Mouse (Mus musculus): ENCODE measurements at regions not wholly inside any gene's neighbourhood (a gene's known extent, or its start where the extent isn't known, plus 50 kb on each side); places are given as distances from the start of the nearest gene placed in this dataset.
"Not testable (repeated sequence)": the region's sequence is repeated elsewhere in the genome, so short reads cannot be mapped to it uniquely, and the experiment has no call there.

- no peaks in the 10 kb centered on the region for H3K4me1 ChIP-seq (ENCODE audit: control insufficient read depth, insufficient read depth, low read length)
- no peak for DNase-seq
- TF ChIP-seq POLR2A (IDR thresholded peaks at IDR 0.05; ENCODE audit: borderline replicate concordance, extremely low read depth, low read depth, low read length), result no peak
- TF ChIP-seq CTCF (IDR thresholded peaks at IDR 0.05; ENCODE audit: insufficient read depth, low read length), result no peak
- 42% methylated on average over 2 of the region's 2 CpGs for WGBS
- H3K4me3 ChIP-seq (replicated peaks; ENCODE audit: extremely low read depth, low read depth, low read length), result no peak overlapping the region
Measured at GRCm38 (mm10) chr8:57095169-57095568, 225.6 kb upstream of the Hand2 start.

- not testable (repeated sequence) for DNase-seq; H3K4me1 ChIP-seq (ENCODE audit: control insufficient read depth, insufficient read depth, low read length); H3K4me3 ChIP-seq (replicated peaks; ENCODE audit: extremely low read depth, low read depth, low read length)
- WGBS, result 46% methylated on average over 3 of the region's 6 CpGs
Measured at GRCm38 (mm10) chr8:57110765-57111402, 209.9 kb upstream of the Hand2 start.

DNA sequence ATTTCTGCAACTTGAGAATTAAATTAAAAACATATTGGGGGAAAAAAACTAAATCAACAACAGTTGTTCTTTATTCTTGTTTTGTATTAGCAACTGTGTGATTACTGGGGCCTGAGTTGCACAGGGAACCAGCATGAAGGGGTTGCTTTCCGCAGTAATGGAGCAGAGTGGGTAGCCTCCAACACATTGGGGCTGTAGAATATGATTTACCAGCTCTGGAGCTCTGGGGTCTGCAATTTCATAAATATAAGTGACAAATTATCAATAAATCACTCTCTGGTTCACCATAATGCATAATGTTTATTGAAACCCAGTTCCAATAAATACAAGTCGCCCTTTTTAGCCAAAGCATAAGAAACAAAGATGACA, 209.4 kb upstream of the Hand2 start:
- DNase-seq, result no peak
- TF ChIP-seq POLR2A (IDR thresholded peaks at IDR 0.05; ENCODE audit: borderline replicate concordance, extremely low read depth, low read depth, low read length) (no peak), CTCF (IDR thresholded peaks at IDR 0.05; ENCODE audit: insufficient read depth, low read length) (no peak)
- H3K4me1 ChIP-seq (ENCODE audit: control insufficient read depth, insufficient read depth, low read length), result no peaks in the 10 kb centered on the region
- H3K4me3 ChIP-seq (replicated peaks; ENCODE audit: extremely low read depth, low read depth, low read length), result no peak overlapping the region
- 43% methylated on average over 2 of the region's 2 CpGs for WGBS

- DNase-seq, result no peak
- no peak overlapping the region for H3K4me3 ChIP-seq (replicated peaks; ENCODE audit: extremely low read depth, low read depth, low read length)
- H3K4me1 ChIP-seq (ENCODE audit: control insufficient read depth, insufficient read depth, low read length), result no peaks in the 10 kb centered on the region
- WGBS, result 52% methylated on average over 2 of the region's 2 CpGs
- no peak for TF ChIP-seq CTCF (IDR thresholded peaks at IDR 0.05; ENCODE audit: insufficient read depth, low read length)
- no peak for TF ChIP-seq POLR2A (IDR thresholded peaks at IDR 0.05; ENCODE audit: borderline replicate concordance, extremely low read depth, low read depth, low read length)
Measured at GRCm38 (mm10) chr8:57113915-57114314, 206.9 kb upstream of the Hand2 start.

DNA sequence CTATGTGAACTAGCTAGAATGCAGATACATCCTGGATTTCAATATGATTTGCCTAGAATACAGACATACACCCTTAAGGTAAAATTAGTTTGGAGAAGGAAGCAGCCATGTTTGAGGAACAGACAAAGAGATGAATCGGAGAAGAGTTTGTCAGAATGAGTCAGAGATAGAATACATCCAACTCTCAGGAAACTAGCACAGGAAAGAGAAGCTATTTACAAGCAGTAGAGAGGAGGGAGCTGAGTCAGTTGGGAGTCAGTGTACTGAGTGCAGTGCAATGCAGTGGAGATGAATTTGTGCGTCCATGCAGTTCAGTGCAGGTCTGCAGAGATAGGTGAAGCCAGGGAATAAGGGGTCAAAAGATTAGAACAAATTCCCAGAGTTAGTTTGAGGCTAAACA, 205.5 kb upstream of the Hand2 start:
- 89% methylated on average over 2 of the region's 2 CpGs for WGBS
- no peak for DNase-seq
- Histone ChIP-seq H3K4me3 (replicated peaks; ENCODE audit: extremely low read depth, low read depth, low read length) (no peak overlapping the region), H3K4me1 (ENCODE audit: control insufficient read depth, insufficient read depth, low read length) (no peaks in the 10 kb centered on the region)
- no peak for TF ChIP-seq POLR2A (IDR thresholded peaks at IDR 0.05; ENCODE audit: borderline replicate concordance, extremely low read depth, low read depth, low read length)
- no peak for TF ChIP-seq CTCF (IDR thresholded peaks at IDR 0.05; ENCODE audit: insufficient read depth, low read length)

- Histone ChIP-seq H3K4me1 (ENCODE audit: control insufficient read depth, insufficient read depth, low read length) (no peaks in the 10 kb centered on the region), H3K4me3 (replicated peaks; ENCODE audit: extremely low read depth, low read depth, low read length) (no peak overlapping the region)
- TF ChIP-seq POLR2A (IDR thresholded peaks at IDR 0.05; ENCODE audit: borderline replicate concordance, extremely low read depth, low read depth, low read length), result no peak
- TF ChIP-seq CTCF (IDR thresholded peaks at IDR 0.05; ENCODE audit: insufficient read depth, low read length), result no peak
- DNase-seq, result no peak
- 42% methylated on average over 2 of the region's 2 CpGs for WGBS
Measured at GRCm38 (mm10) chr8:57134041-57134440, 186.7 kb upstream of the Hand2 start.

DNA sequence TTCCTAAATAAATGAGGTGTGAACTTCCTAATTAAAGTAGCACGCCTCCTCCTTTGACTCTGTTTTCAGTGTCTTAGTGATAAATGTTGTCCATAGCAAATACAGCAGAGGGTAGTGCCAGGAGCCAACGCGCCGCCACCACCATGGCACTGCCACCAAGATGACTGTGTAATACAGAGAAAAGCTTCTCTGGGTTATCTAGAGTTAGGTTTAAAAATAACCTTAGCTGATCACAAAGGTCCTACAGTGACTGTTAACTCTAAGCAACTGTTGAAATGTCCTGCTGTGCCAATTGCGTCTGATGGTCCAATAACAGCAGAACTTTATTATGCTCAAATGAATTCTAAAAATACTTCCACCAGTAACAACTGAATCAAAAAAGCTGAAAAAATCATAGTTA, 186.1 kb upstream of the Hand2 start:
- TF ChIP-seq POLR2A (IDR thresholded peaks at IDR 0.05; ENCODE audit: borderline replicate concordance, extremely low read depth, low read depth, low read length) (no peak), CTCF (IDR thresholded peaks at IDR 0.05; ENCODE audit: insufficient read depth, low read length) (no peak)
- DNase-seq, result no peak
- Histone ChIP-seq H3K4me1 (ENCODE audit: control insufficient read depth, insufficient read depth, low read length) (no peaks in the 10 kb centered on the region), H3K4me3 (replicated peaks; ENCODE audit: extremely low read depth, low read depth, low read length) (no peak overlapping the region)
- WGBS, result 73% methylated on average over 5 of the region's 5 CpGs

DNA sequence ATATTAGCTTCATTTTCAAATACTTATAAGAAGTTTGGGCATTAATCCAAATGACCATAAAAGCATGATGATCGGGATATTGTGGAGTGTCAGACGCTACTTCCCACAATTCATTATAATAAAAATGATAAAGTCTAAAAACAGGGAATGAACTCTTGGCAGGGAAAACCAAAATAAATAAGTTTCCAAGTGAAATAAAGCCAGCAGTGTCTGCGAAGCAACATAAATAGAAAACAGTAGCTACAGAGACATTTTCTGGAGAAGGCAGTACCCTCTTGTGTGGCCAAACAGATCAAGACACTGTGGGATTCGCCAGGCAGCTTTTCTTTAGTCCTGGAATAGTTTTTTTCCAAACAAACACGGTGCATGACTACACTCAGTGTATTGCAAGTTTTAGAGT, 172.7 kb upstream of the Hand2 start:
- WGBS, result 57% methylated on average over 5 of the region's 5 CpGs
- no peak for TF ChIP-seq CTCF (IDR thresholded peaks at IDR 0.05; ENCODE audit: insufficient read depth, low read length)
- no peak for TF ChIP-seq POLR2A (IDR thresholded peaks at IDR 0.05; ENCODE audit: borderline replicate concordance, extremely low read depth, low read depth, low read length)
- DNase-seq, result no peak
- no peak overlapping the region for H3K4me3 ChIP-seq (replicated peaks; ENCODE audit: extremely low read depth, low read depth, low read length)
- no peaks in the 10 kb centered on the region for H3K4me1 ChIP-seq (ENCODE audit: control insufficient read depth, insufficient read depth, low read length)

DNA sequence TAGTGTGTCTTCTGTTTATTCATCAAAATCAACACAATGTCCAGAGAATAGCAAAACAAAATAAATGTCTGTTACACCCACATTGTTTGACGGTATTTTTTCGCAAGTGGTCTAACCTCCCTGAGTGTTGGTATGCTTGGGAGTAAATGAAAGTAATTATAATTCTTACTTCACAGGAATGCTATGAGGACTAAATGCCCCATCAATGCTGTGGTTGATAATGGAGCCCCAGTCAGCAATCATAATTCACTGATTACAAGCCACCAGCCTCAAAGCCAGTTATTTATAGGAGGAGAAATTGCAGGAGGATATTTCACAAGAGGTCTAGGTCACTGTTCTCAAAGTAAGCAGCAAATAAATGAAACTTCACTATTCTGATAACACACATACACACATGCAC, 129.6 kb upstream of the Hand2 start:
- TF ChIP-seq POLR2A (IDR thresholded peaks at IDR 0.05; ENCODE audit: borderline replicate concordance, extremely low read depth, low read depth, low read length), result no peak
- no peak for TF ChIP-seq CTCF (IDR thresholded peaks at IDR 0.05; ENCODE audit: insufficient read depth, low read length)
- WGBS, result 71% methylated on average over 2 of the region's 2 CpGs
- no peak for DNase-seq
- H3K4me1 ChIP-seq (ENCODE audit: control insufficient read depth, insufficient read depth, low read length), result no peaks in the 10 kb centered on the region
- H3K4me3 ChIP-seq (replicated peaks; ENCODE audit: extremely low read depth, low read depth, low read length), result no peak overlapping the region

DNA sequence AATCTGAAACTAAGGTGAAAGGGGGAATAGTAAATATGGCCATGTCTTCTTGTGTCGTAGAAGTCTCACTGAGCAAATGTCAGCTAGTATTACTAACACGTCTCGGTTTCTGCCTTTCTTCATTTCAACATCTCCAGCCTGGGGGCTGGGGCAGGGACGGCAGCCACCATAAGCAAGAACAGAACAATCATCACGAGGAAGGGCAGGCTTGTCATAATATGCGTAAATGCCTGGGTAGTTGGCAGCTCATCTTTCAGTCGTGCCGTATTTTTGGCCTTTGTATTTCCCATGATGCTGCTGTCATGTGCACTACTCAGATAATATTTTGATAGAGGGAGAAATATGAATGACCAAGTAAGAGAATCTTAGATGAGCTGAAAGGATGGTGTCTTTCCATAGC, 120.5 kb upstream of the Hand2 start:
- TF ChIP-seq POLR2A (IDR thresholded peaks at IDR 0.05; ENCODE audit: borderline replicate concordance, extremely low read depth, low read depth, low read length) (no peak), CTCF (IDR thresholded peaks at IDR 0.05; ENCODE audit: insufficient read depth, low read length) (no peak)
- 76% methylated on average over 8 of the region's 8 CpGs for WGBS
- DNase-seq, result no peak
- no peaks in the 10 kb centered on the region for H3K4me1 ChIP-seq (ENCODE audit: control insufficient read depth, insufficient read depth, low read length)
- H3K4me3 ChIP-seq (replicated peaks; ENCODE audit: extremely low read depth, low read depth, low read length), result no peak overlapping the region
